Mouse (Mus musculus) CD4-positive helper T cell, adult 2 months (primary cell): ENCODE measurements around the gene Ngp.
"Not testable (repeated sequence)": the region's sequence is repeated elsewhere in the genome, so short reads cannot be mapped to it uniquely, and the experiment has no call there.

ENCODE experiments used
- DNase-seq: peaks from one replicate; pipeline ENCODE4 v3.0.0-alpha.2; 2012; ENCODE audit warnings: low read depth, missing footprints, low spot score

The Ngp gene

GRCm38 (mm10) chr9:110419511-110420112, at the start of gene Ngp:
Gene Ngp (plus strand): TSS chr9:110419747.
- DNase-seq: no peak

- no peak for DNase-seq
These were observed 49.7 kb upstream of the Ngp start for GRCm38 (mm10) chr9:110369860-110370259.

- no peak for DNase-seq
These were observed 45.7 kb upstream of the Ngp start for GRCm38 (mm10) chr9:110373871-110374270.

GRCm38 (mm10) chr9:110375668-110376067, 43.9 kb upstream of the Ngp start:
- DNase-seq: no peak

GRCm38 (mm10) chr9:110377655-110378054, 41.9 kb upstream of the Ngp start:
- not testable (repeated sequence) for DNase-seq

- DNase-seq: no peak
These were observed 40.2 kb upstream of the Ngp start for GRCm38 (mm10) chr9:110379361-110379760.

GRCm38 (mm10) chr9:110380662-110381061, 38.9 kb upstream of the Ngp start:
- no peak for DNase-seq

GRCm38 (mm10) chr9:110381292-110381691, 38.3 kb upstream of the Ngp start:
- DNase-seq: no peak

- no peak for DNase-seq
These were observed 35.1 kb upstream of the Ngp start for GRCm38 (mm10) chr9:110384369-110384929.

GRCm38 (mm10) chr9:110388011-110388410, 31.5 kb upstream of the Ngp start:
- DNase-seq: no peak

GRCm38 (mm10) chr9:110390843-110391242, 28.7 kb upstream of the Ngp start:
- no peak for DNase-seq

- DNase-seq: no peak
These were observed 26.3 kb upstream of the Ngp start for GRCm38 (mm10) chr9:110393295-110393694.

- no peak for DNase-seq
These were observed 18.9 kb upstream of the Ngp start for GRCm38 (mm10) chr9:110400650-110401049.

- no peak for DNase-seq
These were observed 16.8 kb upstream of the Ngp start for GRCm38 (mm10) chr9:110402731-110403130.

- not testable (repeated sequence) for DNase-seq
These were observed 16.3 kb upstream of the Ngp start for GRCm38 (mm10) chr9:110403240-110403639.

GRCm38 (mm10) chr9:110407311-110408098, 12.0 kb upstream of the Ngp start:
- peak; percentile 57 for DNase-seq

- DNase-seq: peak; percentile 96
These were observed 11.3 kb upstream of the Ngp start, which contains the start of gene Ptpn23 for GRCm38 (mm10) chr9:110408099-110408773. Gene Ptpn23 (minus strand): TSS chr9:110408213.

- peak; percentile 84 for DNase-seq
These were observed 8.3 kb upstream of the Ngp start for GRCm38 (mm10) chr9:110410908-110411887.

- no peak for DNase-seq
These were observed 6.6 kb upstream of the Ngp start for GRCm38 (mm10) chr9:110412926-110413325.

- no peak for DNase-seq
These were observed 5.8 kb upstream of the Ngp start for GRCm38 (mm10) chr9:110413785-110414184.

- no peak for DNase-seq
These were observed 11.7 kb downstream of the Ngp start for GRCm38 (mm10) chr9:110431241-110431640.
